Mouse (Mus musculus) liver, adult 2 months (tissue): ENCODE data around the gene Dcaf8. TPM values are rescaled to one million over a fixed set of nuclear protein-coding genes. Genes with fewer than 3 reads are reported as not detected.

Experiments used
- DNase-seq: peaks from one replicate; pipeline ENCODE4 v3.0.0-alpha.2; 2011; ENCODE audit warnings: low read depth, low spot score; ENCODE audit errors: extremely low read depth
- H3K27ac ChIP-seq: fragments of 200-500 bp; replicated peaks from 2 replicates; pipeline ENCODE4 v1.5.1; 2012; ENCODE audit warnings: low read depth, mild to moderate bottlenecking, control low read depth, inconsistent platforms, low read length; ENCODE audit not compliant: insufficient read depth
- H3K27me3 ChIP-seq: fragments of 200-500 bp; 2 replicates; pipeline ENCODE4 v1.6.1; 2012; ENCODE audit warnings: mild to moderate bottlenecking, moderate library complexity, low read length, inconsistent platforms; ENCODE audit not compliant: control insufficient read depth, insufficient read depth
- H3K36me3 ChIP-seq: fragments of 200-500 bp; 2 replicates; pipeline ENCODE4 v1.6.1; 2012; ENCODE audit warnings: low read length, inconsistent platforms; ENCODE audit not compliant: control insufficient read depth, insufficient read depth
- H3K4me1 ChIP-seq: fragments of 200-500 bp; 2 replicates; pipeline ENCODE4 v1.6.1; 2011; ENCODE audit warnings: low read length; ENCODE audit not compliant: control insufficient read depth, insufficient read depth
- H3K4me3 ChIP-seq: fragments of 200-500 bp; 2 replicates; pipeline ENCODE4 v1.5.1; 2011; ENCODE audit warnings: low read depth, mild to moderate bottlenecking, control low read depth, low read length, moderate library complexity; ENCODE audit not compliant: insufficient read depth
- H3K79me2 ChIP-seq: fragments of 200-500 bp; 2 replicates; pipeline ENCODE4 v1.6.1; 2012; ENCODE audit warnings: inconsistent platforms, mild to moderate bottlenecking, low read length, moderate library complexity; ENCODE audit not compliant: control insufficient read depth, insufficient read depth
- H3K9ac ChIP-seq: fragments of 200-500 bp; 2 replicates; pipeline ENCODE4 v1.6.1; 2012; ENCODE audit warnings: low read depth, mild to moderate bottlenecking, control low read depth, inconsistent platforms, low read length
- CTCF ChIP-seq: fragments of 200-500 bp; IDR thresholded peaks from 2 replicates; pipeline ENCODE4 v1.5.1; 2011; ENCODE audit warnings: low read depth, low read length, control low read depth
- POLR2A ChIP-seq: fragments of 200-500 bp; IDR thresholded peaks from 2 replicates; pipeline ENCODE4 v1.6.1; 2011; ENCODE audit warnings: low read length, control low read depth; ENCODE audit not compliant: insufficient read depth; ENCODE audit errors: extremely low read depth
- WGBS: fragments of 180-500 bp; shearing (Covaris S2); methylation state at CpG from one replicate; pipeline ENCODE4 v1.1.7; 2018; 5-methylcytosine and 5-hydroxymethylcytosine counted together
- polyA plus RNA-seq: library from polyadenylated mRNA; depleted of rRNA; stranded (reverse); fragments of >200 nt; gene quantifications from 2 replicates; pipeline ENCODE4 v1.2.3, GENCODE M21; 2012
- total RNA-seq: library from RNA; depleted of rRNA; stranded (reverse); fragments of >200 nt; gene quantifications from 2 replicates; pipeline ENCODE4 v1.2.3, GENCODE M21; 2014

Gene Dcaf8
- total and polyA plus RNA-seq, 2 experiments: 54.1 to 92.7 TPM

DNA sequence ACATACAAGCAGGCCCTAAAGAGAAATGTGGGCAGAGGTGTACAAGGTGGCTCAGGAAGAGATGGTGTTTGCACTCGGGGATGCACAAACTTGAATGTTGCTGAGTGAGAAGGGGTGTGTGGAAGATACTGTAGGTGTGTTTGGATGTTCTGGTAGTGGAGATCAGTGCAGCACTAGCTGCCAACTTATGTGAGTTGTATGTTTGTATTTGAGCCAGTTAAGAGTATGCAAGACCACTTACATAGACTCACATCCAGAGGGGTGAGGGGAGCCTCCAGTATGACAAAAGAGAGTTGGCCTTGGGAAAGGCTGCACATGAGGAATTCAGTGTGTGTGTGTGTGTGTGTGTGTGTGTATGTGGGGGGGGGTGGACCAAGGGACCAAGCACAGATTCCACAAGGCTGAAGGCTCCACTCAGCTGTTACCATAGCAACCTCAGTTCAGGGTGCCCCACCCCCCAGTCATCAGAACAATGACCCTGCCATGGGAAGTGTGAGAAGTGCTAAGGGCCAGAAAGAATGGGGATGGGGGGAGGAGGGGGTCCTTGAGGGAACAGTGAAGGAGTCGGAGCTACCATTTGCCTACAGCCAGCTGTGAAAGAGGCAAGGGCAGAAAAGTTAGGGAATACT lies 55.1 kb downstream of the Dcaf8 start:
- no peak for TF ChIP-seq POLR2A
- Histone ChIP-seq H3K9ac (no peak overlapping the region), H3K4me1 (peaks cover 11% of the 10 kb centered on the region; the same call in 1 of the 2 replicates), H3K27me3 (no peaks in the 10 kb centered on the region), H3K79me2 (no peaks in the 10 kb centered on the region), H3K36me3 (peaks cover 6% of the 10 kb centered on the region), H3K4me3 (no peak overlapping the region), H3K27ac (no peak overlapping the region)
- WGBS: 66% methylated on average over 2 of the region's 2 CpGs
- no peak for DNase-seq

DNA sequence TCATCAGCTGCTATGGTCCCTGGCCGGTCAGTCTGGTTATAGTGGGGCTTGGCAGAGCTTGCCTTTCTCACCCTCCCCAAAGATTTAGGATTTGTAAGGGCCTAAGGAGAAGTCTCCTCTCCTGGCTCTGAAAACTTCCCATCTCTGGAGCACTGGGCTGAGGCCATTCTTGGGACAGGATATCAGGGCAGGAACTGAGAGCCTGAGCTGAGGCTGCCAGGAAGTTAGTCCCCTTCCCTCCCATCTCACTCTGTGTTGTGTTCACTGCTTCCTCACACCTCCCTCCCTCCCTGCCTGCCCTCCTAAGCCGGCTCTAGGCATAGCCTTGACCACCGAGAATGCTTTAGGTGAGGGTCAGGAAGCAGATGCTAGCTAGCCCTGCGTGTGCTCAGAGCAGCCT lies 55.7 kb downstream of the Dcaf8 start:
- Histone ChIP-seq H3K36me3 (peaks cover 3% of the 10 kb centered on the region; the same call in 1 of the 2 replicates), H3K79me2 (no peaks in the 10 kb centered on the region), H3K4me3 (no peak overlapping the region), H3K4me1 (peaks cover 11% of the 10 kb centered on the region; the same call in 1 of the 2 replicates), H3K9ac (no peak overlapping the region), H3K27me3 (no peaks in the 10 kb centered on the region), H3K27ac (peak overlapping the region; percentile 31; the same call in 1 of the 2 replicates)
- DNase-seq: no peak
- TF ChIP-seq POLR2A: no peak
- TF ChIP-seq CTCF: no peak
- 52% methylated on average over 4 of the region's 4 CpGs for WGBS

DNA sequence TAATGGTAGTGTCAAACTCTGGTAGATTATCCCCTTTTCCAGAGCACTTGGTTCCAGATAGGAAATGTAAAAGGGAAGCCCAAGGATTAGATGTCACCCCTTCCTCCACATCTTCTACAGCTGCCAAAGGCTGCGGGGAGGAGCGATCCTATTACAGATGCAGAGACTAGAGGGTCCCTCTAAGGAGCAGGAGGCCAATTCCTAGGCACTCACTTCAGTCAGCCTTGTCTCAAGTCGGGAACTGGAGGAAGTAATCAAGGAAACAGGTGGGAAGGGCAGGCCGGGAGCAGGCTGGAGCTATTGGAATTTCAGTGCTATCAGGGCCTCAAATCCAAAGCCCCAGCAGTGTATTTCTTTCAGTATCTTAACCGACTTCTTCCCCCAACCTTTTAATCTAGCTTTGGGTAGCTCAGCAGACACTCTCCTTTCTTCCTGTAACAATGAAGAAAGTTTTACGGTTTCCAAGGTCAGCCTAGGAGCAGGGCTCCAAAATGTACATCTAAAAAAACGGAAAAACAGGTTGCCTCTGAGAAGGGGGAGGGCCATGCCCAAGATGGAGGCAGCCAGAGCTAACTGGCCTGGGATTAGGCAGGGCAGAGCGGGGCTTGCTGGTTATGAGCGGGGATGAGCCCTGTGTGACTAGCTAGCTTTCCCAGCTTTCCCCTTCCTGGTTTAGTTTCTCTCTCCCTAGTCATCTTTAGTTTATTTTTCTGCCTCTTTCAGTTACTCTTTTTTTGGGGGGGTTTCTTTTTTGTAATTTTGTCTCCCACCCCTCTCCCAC lies 56.3 kb downstream of the Dcaf8 start:
- H3K4me1 ChIP-seq: peaks cover 11% of the 10 kb centered on the region; the same call in 1 of the 2 replicates
- H3K9ac ChIP-seq: no peak overlapping the region

DNA sequence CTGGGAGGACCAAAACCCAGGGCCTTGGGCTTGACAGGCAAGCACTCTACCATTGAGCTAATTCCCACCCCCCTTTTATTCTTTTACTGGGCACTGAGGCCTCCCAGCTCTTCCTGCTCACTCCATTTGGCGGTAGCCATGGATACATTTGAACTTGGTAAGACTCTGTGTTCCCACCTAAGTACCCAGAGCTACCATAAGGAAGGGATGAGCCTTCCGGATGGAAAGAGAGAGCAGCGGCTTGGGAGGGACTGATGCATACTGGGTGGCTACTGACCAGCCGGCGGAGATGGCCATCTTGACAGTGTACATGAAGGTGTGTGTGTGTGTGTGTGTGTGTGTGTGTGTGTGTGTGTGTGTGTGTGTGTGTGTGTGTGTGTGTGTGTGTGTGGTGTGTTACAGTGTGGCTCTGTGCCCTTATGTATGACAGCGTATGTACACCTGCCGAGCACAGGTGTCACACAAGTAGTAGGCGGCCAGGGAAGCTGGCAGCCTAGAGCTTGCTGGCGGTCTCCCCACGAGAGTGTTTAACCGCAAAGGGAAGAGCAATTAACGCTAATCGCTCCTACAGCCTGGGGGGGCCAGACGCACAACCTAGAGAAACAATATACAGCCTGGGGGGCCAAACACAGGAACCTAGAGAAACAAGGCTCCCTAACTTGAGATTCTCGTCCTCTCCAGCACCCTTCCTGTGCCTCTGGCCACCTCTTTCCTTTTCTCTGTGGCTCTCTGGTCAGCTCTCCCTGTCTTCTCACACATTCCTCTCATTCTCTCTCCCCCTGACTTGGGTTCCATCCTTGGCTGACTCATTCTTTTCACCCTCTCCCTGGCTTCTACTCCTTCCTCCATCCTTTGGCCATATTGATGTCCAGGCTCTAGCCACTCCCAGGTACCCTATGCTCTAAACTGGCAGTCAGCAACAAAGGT lies 57.2 kb downstream of the Dcaf8 start:
- Histone ChIP-seq H3K36me3 (no peaks in the 10 kb centered on the region), H3K27ac (0 out of 2 replicates have a peak overlapping the region, but pooled peaks have one; percentile 4), H3K79me2 (no peaks in the 10 kb centered on the region), H3K27me3 (no peaks in the 10 kb centered on the region), H3K4me3 (no peak overlapping the region), H3K4me1 (peaks cover 11% of the 10 kb centered on the region; the same call in 1 of the 2 replicates), H3K9ac (0 out of 2 replicates have a peak overlapping the region, but pooled peaks have one; percentile 56)
- WGBS: 74% methylated on average over 15 of the region's 15 CpGs
- TF ChIP-seq POLR2A: no peak
- no peak for TF ChIP-seq CTCF
- DNase-seq: no peak

More for the DNA sequence above, 56.3 kb downstream of the Dcaf8 start:
- Histone ChIP-seq H3K36me3 (peaks cover 2% of the 10 kb centered on the region; the same call in 1 of the 2 replicates), H3K27ac (peak overlapping the region; percentile 31; the same call in 1 of the 2 replicates), H3K27me3 (no peaks in the 10 kb centered on the region), H3K4me3 (no peak overlapping the region), H3K79me2 (no peaks in the 10 kb centered on the region)
- DNase-seq: no peak
- WGBS: 66% methylated on average over 9 of the region's 9 CpGs
- TF ChIP-seq POLR2A: no peak
- TF ChIP-seq CTCF: no peak

DNA sequence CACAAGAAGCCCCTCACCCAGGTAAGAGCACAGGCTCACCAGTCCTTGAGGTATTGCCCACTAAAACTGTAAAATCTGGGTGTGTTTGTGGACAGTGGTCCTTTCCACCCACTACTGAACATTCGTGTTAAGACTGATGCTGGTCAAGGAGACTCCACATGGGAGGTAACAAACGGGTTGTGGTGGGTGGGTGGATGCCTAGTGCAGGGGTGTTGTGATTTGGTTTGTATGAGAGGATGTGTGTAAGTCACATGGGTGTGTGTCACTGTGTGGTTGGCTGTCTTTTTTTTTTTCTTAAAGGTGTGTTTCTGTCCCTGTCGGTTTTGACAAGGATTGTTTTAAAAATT lies 57.8 kb downstream of the Dcaf8 start:
- TF ChIP-seq CTCF (no peak), POLR2A (no peak)
- H3K27me3 ChIP-seq: no peaks in the 10 kb centered on the region
- WGBS: 21% methylated on average over 3 of the region's 3 CpGs
- no peaks in the 10 kb centered on the region for H3K79me2 ChIP-seq
- H3K4me3 ChIP-seq: peak overlapping the region; percentile 68; the same call in 1 of the 2 replicates
- no peak for DNase-seq
- H3K4me1 ChIP-seq: peaks cover 11% of the 10 kb centered on the region; the same call in 1 of the 2 replicates
- no peak overlapping the region; the same call in 1 of the 2 replicates for H3K27ac ChIP-seq
- H3K36me3 ChIP-seq: no peaks in the 10 kb centered on the region
- peak overlapping the region; percentile 56 for H3K9ac ChIP-seq
